Mouse (Mus musculus) stomach, postnatal 0 days (tissue): ENCODE measurements around the gene Rtf2. TPM values are rescaled to one million over a fixed set of nuclear protein-coding genes. Genes with fewer than 3 reads are reported as not detected.

Experiments used
- ATAC-seq: fragments of 200-750 bp; cut with Nextera tagmentation; 2 replicates; pipeline ENCODE4 v1.8.0; 2017; ENCODE audit not compliant: low FRiP score, low TSS enrichment
- DNase-seq: peaks from one replicate; pipeline ENCODE4 v3.0.0-alpha.2; 2016; ENCODE audit warnings: low spot score
- H3K27ac ChIP-seq: fragments of 300-500 bp; sonication (generic); replicated peaks from 2 replicates; pipeline ENCODE4 v1.5.1; 2014; ENCODE audit warnings: mild to moderate bottlenecking, control low read depth
- H3K27me3 ChIP-seq: fragments of 300-500 bp; sonication (generic); 2 replicates; pipeline ENCODE4 v1.6.1; 2014; ENCODE audit warnings: low read length; ENCODE audit not compliant: control insufficient read depth, insufficient read depth
- H3K36me3 ChIP-seq: fragments of 300-500 bp; sonication (generic); 2 replicates; pipeline ENCODE4 v1.6.1; 2014; ENCODE audit warnings: low read length, mixed read lengths; ENCODE audit not compliant: control insufficient read depth, insufficient read depth
- H3K4me1 ChIP-seq: fragments of 300-500 bp; sonication (generic); replicated peaks from 2 replicates; pipeline ENCODE4 v1.6.1; 2014; ENCODE audit warnings: antibody characterized with exemption; ENCODE audit not compliant: control insufficient read depth, insufficient read depth
- H3K4me2 ChIP-seq: fragments of 300-500 bp; sonication (generic); replicated peaks from 2 replicates; pipeline ENCODE4 v1.6.1; 2014; ENCODE audit warnings: low read depth, mild to moderate bottlenecking, control low read depth, moderate library complexity
- H3K4me3 ChIP-seq: fragments of 300-500 bp; sonication (generic); 2 replicates; pipeline ENCODE4 v1.5.1; 2014; ENCODE audit warnings: low read depth, low read length, control low read depth
- H3K9ac ChIP-seq: fragments of 300-500 bp; sonication (generic); 2 replicates; pipeline ENCODE4 v1.6.1; 2014; ENCODE audit warnings: mild to moderate bottlenecking, low read length, control low read depth, mixed read lengths
- H3K9me3 ChIP-seq: fragments of 300-500 bp; sonication (generic); 2 replicates; pipeline ENCODE4 v1.6.1; 2016; ENCODE audit warnings: low read length; ENCODE audit not compliant: control insufficient read depth
- CTCF ChIP-seq: IDR thresholded peaks from 2 replicates; pipeline ENCODE4 v1.5.1; 2016; ENCODE audit warnings: antibody characterized with exemption, low read depth, mild to moderate bottlenecking, moderate library complexity
- EP300 ChIP-seq: optimal IDR thresholded peaks from 2 replicates; pipeline ENCODE3; 2016; ENCODE audit warnings: antibody characterized with exemption
- whole genome bisulfite sequencing: fragments of 180-500 bp; shearing (Covaris S2); extraction: QIAGEN DNeasy Blood & Tissue Kit; methylation state at CpG from one replicate; pipeline ENCODE4 v1.1.7; 2014; 5-methylcytosine and 5-hydroxymethylcytosine counted together
- polyA plus RNA-seq: library from polyadenylated mRNA; unstranded; fragments of >200 nt; fragmentation: Nextera tagmentation; extraction: Ambion mirVana; gene quantifications from 2 replicates; pipeline ENCODE4 v1.2.1, GENCODE M21; 2015

Rtf2 gene
- polyA plus RNA-seq, 1 experiment from 2014 or later, result 79.7 TPM

- Histone ChIP-seq H3K4me2 (no peak overlapping the region), H3K36me3 (no peaks in the 10 kb centered on the region), H3K27ac (no peak overlapping the region), H3K4me1 (no peaks in the 10 kb centered on the region), H3K9ac (no peak overlapping the region), H3K4me3 (no peak overlapping the region), H3K27me3 (no peaks in the 10 kb centered on the region), H3K9me3 (no peaks in the 10 kb centered on the region)
- ATAC-seq (no peak), DNase-seq (no peak)
- no peak for TF ChIP-seq CTCF
- TF ChIP-seq EP300, result no peak
- 21% methylated on average over 9 of the region's 9 CpGs for WGBS
Measured at GRCm38 (mm10) chr2:172399901-172400300, 40.5 kb upstream of the Rtf2 start.

- 59% methylated on average over 13 of the region's 13 CpGs for WGBS
- no peak overlapping the region for H3K9ac ChIP-seq
Measured at GRCm38 (mm10) chr2:172401116-172401825, 39.1 kb upstream of the Rtf2 start.

GRCm38 (mm10) chr2:172404239-172404638, 36.1 kb upstream of the Rtf2 start:
- H3K4me3 ChIP-seq, result no peak overlapping the region
- DNase-seq (no peak), ATAC-seq (no peak)
- H3K36me3 ChIP-seq, result no peaks in the 10 kb centered on the region
- H3K9ac ChIP-seq, result no peak overlapping the region
- 56% methylated on average over 7 of the region's 7 CpGs for WGBS
- no peak overlapping the region for H3K4me2 ChIP-seq
- no peaks in the 10 kb centered on the region for H3K4me1 ChIP-seq
- H3K27ac ChIP-seq, result no peak overlapping the region
- TF ChIP-seq CTCF (no peak), EP300 (no peak)
- no peaks in the 10 kb centered on the region for H3K9me3 ChIP-seq
- no peaks in the 10 kb centered on the region for H3K27me3 ChIP-seq

More at GRCm38 (mm10) chr2:172401116-172401825, 39.1 kb upstream of the Rtf2 start:
- Histone ChIP-seq H3K4me2 (no peak overlapping the region), H3K4me1 (no peaks in the 10 kb centered on the region), H3K36me3 (no peaks in the 10 kb centered on the region), H3K4me3 (no peak overlapping the region), H3K27me3 (no peaks in the 10 kb centered on the region), H3K9me3 (no peaks in the 10 kb centered on the region), H3K27ac (no peak overlapping the region)
- DNase-seq (no peak), ATAC-seq (no peak)
- no peak for TF ChIP-seq CTCF
- TF ChIP-seq EP300, result no peak

GRCm38 (mm10) chr2:172405011-172405410, 35.3 kb upstream of the Rtf2 start:
- WGBS, result 53% methylated on average over 3 of the region's 3 CpGs
- no peaks in the 10 kb centered on the region for H3K4me1 ChIP-seq
- no peak overlapping the region for H3K9ac ChIP-seq
- H3K27me3 ChIP-seq, result no peaks in the 10 kb centered on the region
- no peak overlapping the region for H3K27ac ChIP-seq
- no peak for ATAC-seq
- no peaks in the 10 kb centered on the region for H3K36me3 ChIP-seq
- TF ChIP-seq EP300 (no peak), CTCF (no peak)
- no peak overlapping the region for H3K4me3 ChIP-seq
- no peaks in the 10 kb centered on the region for H3K9me3 ChIP-seq
- H3K4me2 ChIP-seq, result no peak overlapping the region
- DNase-seq, result no peak

GRCm38 (mm10) chr2:172406173-172406572, 34.2 kb upstream of the Rtf2 start:
- Histone ChIP-seq H3K4me3 (no peak overlapping the region), H3K27me3 (no peaks in the 10 kb centered on the region), H3K9me3 (no peaks in the 10 kb centered on the region), H3K4me2 (no peak overlapping the region), H3K4me1 (no peaks in the 10 kb centered on the region), H3K9ac (no peak overlapping the region), H3K36me3 (no peaks in the 10 kb centered on the region), H3K27ac (no peak overlapping the region)
- WGBS, result 68% methylated on average over 4 of the region's 4 CpGs
- TF ChIP-seq EP300, result no peak
- TF ChIP-seq CTCF, result no peak
- ATAC-seq (no peak), DNase-seq (no peak)

- H3K4me1 ChIP-seq, result no peaks in the 10 kb centered on the region
- H3K36me3 ChIP-seq, result no peaks in the 10 kb centered on the region
- no peak overlapping the region for H3K4me2 ChIP-seq
- H3K27me3 ChIP-seq, result no peaks in the 10 kb centered on the region
- ATAC-seq (no peak), DNase-seq (no peak)
- H3K9me3 ChIP-seq, result no peaks in the 10 kb centered on the region
- no peak overlapping the region for H3K27ac ChIP-seq
- H3K9ac ChIP-seq, result no peak overlapping the region
- no peak overlapping the region for H3K4me3 ChIP-seq
- no peak for TF ChIP-seq CTCF
- TF ChIP-seq EP300, result no peak
- WGBS, result 61% methylated on average over 2 of the region's 2 CpGs
Measured at GRCm38 (mm10) chr2:172407499-172407898, 32.9 kb upstream of the Rtf2 start.
